Mouse (Mus musculus) liver, embryonic 13.5 days (tissue): ENCODE data around the gene Mterf1a. TPM values are rescaled to one million over a fixed set of nuclear protein-coding genes. Genes with fewer than 3 reads are reported as not detected.

Source experiments
- polyA plus RNA-seq: library from polyadenylated mRNA; unstranded; fragments of >200 nt; fragmentation: Nextera tagmentation; extraction: Ambion mirVana; gene quantifications from 2 replicates; pipeline ENCODE4 v1.2.1, GENCODE M21; 2015

Mterf1a gene
- polyA plus RNA-seq, 1 experiment from 2014 or later, result 7.1 TPM

Other genes starting within 250 kb of the Mterf1a start
- not detected in 2 replicates for gene Tmbim7, start 242.8 kb downstream of the Mterf1a start, polyA plus RNA-seq
- gene Gatad1, start 236.7 kb downstream of the Mterf1a start, polyA plus RNA-seq, result 32.2 and 32.9 TPM in 2 replicates
- gene Ankib1, start 91.0 kb downstream of the Mterf1a start, polyA plus RNA-seq, result 3.9 and 5.1 TPM in 2 replicates
- gene Krit1, start 90.7 kb downstream of the Mterf1a start, polyA plus RNA-seq, result 22.9 and 30.5 TPM in 2 replicates
- gene Lrrd1, start 48.8 kb downstream of the Mterf1a start, polyA plus RNA-seq, result not detected in 2 replicates
- gene Akap9, start 34.1 kb upstream of the Mterf1a start, polyA plus RNA-seq, result 33.7 and 37.4 TPM in 2 replicates
- gene Cyp51, start 210.8 kb upstream of the Mterf1a start, polyA plus RNA-seq, result 46.9 and 60.3 TPM in 2 replicates